Mouse (Mus musculus) stomach, embryonic 15.5 days (tissue): ENCODE measurements at regions not wholly inside any gene's neighbourhood (a gene's known extent, or its start where the extent isn't known, plus 50 kb on each side); places are given as distances from the start of the nearest gene placed in this dataset.
"Not testable (repeated sequence)": the region's sequence is repeated elsewhere in the genome, so short reads cannot be mapped to it uniquely, and the experiment has no call there.

ENCODE experiments used
- ATAC-seq: fragments of 200-750 bp; cut with Nextera tagmentation; 2 replicates; pipeline ENCODE4 v1.8.0; 2017; ENCODE audit warnings: low read depth, moderate number of reproducible peaks, moderate TSS enrichment; ENCODE audit not compliant: insufficient read depth, low FRiP score
- H3K27ac ChIP-seq: fragments of 300-500 bp; sonication (generic); 2 replicates; pipeline ENCODE4 v1.5.1; 2015; ENCODE audit warnings: mild to moderate bottlenecking, inconsistent platforms
- H3K27me3 ChIP-seq: fragments of 300-500 bp; sonication (generic); replicated peaks from 2 replicates; pipeline ENCODE4 v1.6.1; 2015; ENCODE audit warnings: inconsistent platforms
- H3K36me3 ChIP-seq: fragments of 300-500 bp; sonication (generic); 2 replicates; pipeline ENCODE4 v1.6.1; 2015; ENCODE audit warnings: inconsistent platforms
- H3K4me1 ChIP-seq: fragments of 300-500 bp; sonication (generic); 2 replicates; pipeline ENCODE4 v1.6.1; 2015; ENCODE audit warnings: inconsistent platforms
- H3K4me2 ChIP-seq: fragments of 300-500 bp; sonication (generic); 2 replicates; pipeline ENCODE4 v1.6.1; 2015; ENCODE audit warnings: mild to moderate bottlenecking, inconsistent platforms
- H3K4me3 ChIP-seq: fragments of 300-500 bp; sonication (generic); replicated peaks from 2 replicates; pipeline ENCODE4 v1.5.1; 2015; ENCODE audit warnings: inconsistent platforms
- H3K9ac ChIP-seq: fragments of 300-500 bp; sonication (generic); 2 replicates; pipeline ENCODE4 v1.6.1; 2015; ENCODE audit warnings: inconsistent platforms
- H3K9me3 ChIP-seq: fragments of 300-500 bp; sonication (generic); 2 replicates; pipeline ENCODE4 v1.6.1; 2016; ENCODE audit warnings: inconsistent platforms
- WGBS: fragments of 180-500 bp; shearing (Covaris S2); methylation state at CpG from one replicate; pipeline ENCODE4 v1.1.7; 2015; 5-methylcytosine and 5-hydroxymethylcytosine counted together

GRCm38 (mm10) chrX:50675356-50675755, 165.5 kb upstream of the Stk26 start:
- no peak overlapping the region for H3K4me2 ChIP-seq
- no peak overlapping the region for H3K4me3 ChIP-seq
- no peaks in the 10 kb centered on the region for H3K9me3 ChIP-seq
- no peak overlapping the region for H3K27ac ChIP-seq
- no peaks in the 10 kb centered on the region for H3K36me3 ChIP-seq
- H3K9ac ChIP-seq = no peak overlapping the region
- no peaks in the 10 kb centered on the region for H3K4me1 ChIP-seq
- 33% methylated on average over 6 of the region's 6 CpGs for whole genome bisulfite sequencing
- no peaks in the 10 kb centered on the region for H3K27me3 ChIP-seq
- no peak for ATAC-seq

DNA sequence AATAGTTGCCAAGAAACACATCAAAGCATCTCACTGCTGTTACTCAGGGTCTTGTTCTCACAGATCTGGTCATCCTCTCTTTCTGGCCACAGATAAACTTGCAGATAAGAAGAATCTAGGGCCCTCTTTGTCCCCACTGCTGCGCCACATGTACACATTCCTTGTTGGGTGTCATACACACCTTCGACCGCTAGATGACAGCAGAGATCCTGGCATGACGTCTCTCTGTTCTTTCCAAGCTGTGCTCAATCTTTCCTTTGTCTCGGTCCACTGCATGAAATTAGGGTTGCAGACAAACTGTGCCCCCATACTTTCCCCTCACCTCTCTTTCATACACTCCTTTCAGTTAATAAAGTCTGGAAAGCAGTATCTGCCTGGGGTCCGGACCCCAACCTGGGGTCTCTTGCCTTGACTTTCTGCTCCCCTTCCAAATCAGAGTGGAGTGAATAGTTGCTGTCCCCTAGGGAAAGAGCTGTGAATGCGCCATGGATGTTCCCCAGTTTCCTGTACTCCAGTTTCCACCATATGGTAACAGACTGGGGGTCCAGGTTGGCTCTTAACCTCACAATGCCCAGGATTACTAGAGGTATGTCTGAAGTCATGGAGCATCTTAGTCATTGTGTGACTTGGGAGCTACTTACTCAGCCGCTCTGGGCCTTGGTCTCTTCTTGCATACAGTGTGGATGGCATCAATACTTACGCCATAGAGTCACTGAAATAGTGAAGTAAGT, 182.8 kb upstream of the Stk26 start:
- Histone ChIP-seq H3K9me3 (no peaks in the 10 kb centered on the region), H3K9ac (no peak overlapping the region), H3K4me3 (no peak overlapping the region), H3K36me3 (no peaks in the 10 kb centered on the region), H3K27ac (no peak overlapping the region), H3K4me2 (no peak overlapping the region), H3K27me3 (no peaks in the 10 kb centered on the region), H3K4me1 (no peaks in the 10 kb centered on the region)
- ATAC-seq = 0 out of 2 replicates have a peak, but pooled peaks have one; percentile 27
- 37% methylated on average over 9 of the region's 9 CpGs for WGBS

- Histone ChIP-seq H3K9me3 (no peaks in the 10 kb centered on the region), H3K4me2 (no peak overlapping the region), H3K4me1 (no peaks in the 10 kb centered on the region), H3K27me3 (no peaks in the 10 kb centered on the region), H3K27ac (no peak overlapping the region), H3K36me3 (no peaks in the 10 kb centered on the region), H3K9ac (no peak overlapping the region), H3K4me3 (no peak overlapping the region)
- 69% methylated on average over 6 of the region's 6 CpGs for WGBS
- no peak for ATAC-seq
Measured at GRCm38 (mm10) chrX:50657180-50657834, 183.5 kb upstream of the Stk26 start.

GRCm38 (mm10) chrX:50655380-50655779, 185.5 kb upstream of the Stk26 start:
- WGBS = 90% methylated on average over 1 of the region's 1 CpGs
- not testable (repeated sequence) for H3K4me1 ChIP-seq, H3K27me3 ChIP-seq, H3K9me3 ChIP-seq, H3K4me2 ChIP-seq, H3K36me3 ChIP-seq, H3K9ac ChIP-seq, H3K27ac ChIP-seq, H3K4me3 ChIP-seq, ATAC-seq

DNA sequence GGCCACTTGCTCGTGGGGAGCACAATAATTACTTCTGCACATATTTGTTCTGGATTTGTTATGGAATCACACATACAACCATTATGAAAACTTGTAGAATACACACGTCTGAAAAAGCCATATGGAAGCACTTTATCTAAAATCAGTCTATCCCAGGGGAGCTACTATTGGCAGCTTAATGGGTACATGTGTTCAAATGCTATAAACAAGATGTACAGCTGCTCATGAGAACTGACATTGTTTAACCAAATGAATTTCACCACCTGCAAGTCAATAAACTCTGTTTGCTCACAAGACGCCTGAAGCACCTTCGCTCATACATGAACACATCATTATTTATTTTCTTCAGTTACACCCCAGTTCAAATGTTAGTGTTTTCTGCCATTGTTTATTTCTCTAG, 199.5 kb upstream of the Stk26 start:
- no peaks in the 10 kb centered on the region for H3K36me3 ChIP-seq

DNA sequence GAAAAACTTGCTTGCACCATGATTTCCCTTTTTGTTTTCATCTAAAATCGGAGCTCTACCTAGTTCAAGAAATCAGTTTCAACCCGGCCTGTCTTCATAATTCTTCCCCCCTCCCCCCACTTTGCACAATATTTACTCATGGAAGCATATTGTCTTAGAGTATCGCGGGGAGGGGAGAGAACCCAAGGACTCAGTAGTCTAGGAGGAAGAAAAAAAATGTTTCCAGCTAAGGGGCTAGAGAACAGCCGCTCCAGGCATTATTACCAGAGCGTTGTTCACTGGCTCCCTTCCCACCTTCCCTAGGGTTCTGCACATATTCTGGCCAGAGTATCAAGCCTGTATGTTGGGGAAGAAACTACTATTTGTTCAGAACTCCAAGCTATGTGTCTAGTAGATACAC, 205.2 kb upstream of the Stk26 start:
- peak overlapping the region; percentile 54 for H3K4me3 ChIP-seq
- 21% methylated on average over 6 of the region's 6 CpGs for whole genome bisulfite sequencing
- no peaks in the 10 kb centered on the region for H3K4me1 ChIP-seq
- H3K27ac ChIP-seq = peak overlapping the region; percentile 71; the same call in 1 of the 2 replicates
- H3K27me3 ChIP-seq = no peaks in the 10 kb centered on the region
- peak; percentile 33; the same call in 1 of the 2 replicates for ATAC-seq
- H3K4me2 ChIP-seq = peak overlapping the region; percentile 47
- H3K9me3 ChIP-seq = no peaks in the 10 kb centered on the region
- H3K36me3 ChIP-seq = no peaks in the 10 kb centered on the region
- no peak overlapping the region for H3K9ac ChIP-seq

More for the DNA sequence above, 199.5 kb upstream of the Stk26 start:
- ATAC-seq = no peak
- Histone ChIP-seq H3K9me3 (no peaks in the 10 kb centered on the region), H3K27me3 (no peaks in the 10 kb centered on the region), H3K9ac (no peak overlapping the region), H3K4me1 (no peaks in the 10 kb centered on the region), H3K4me2 (no peak overlapping the region), H3K27ac (no peak overlapping the region), H3K4me3 (no peak overlapping the region)
- WGBS = 36% methylated on average over 4 of the region's 4 CpGs

GRCm38 (mm10) chrX:50634842-50635615, 205.8 kb upstream of the Stk26 start:
- Histone ChIP-seq H3K27me3 (no peaks in the 10 kb centered on the region), H3K4me1 (no peaks in the 10 kb centered on the region), H3K36me3 (no peaks in the 10 kb centered on the region), H3K9me3 (no peaks in the 10 kb centered on the region), H3K4me2 (peak overlapping the region; percentile 47), H3K4me3 (peak overlapping the region; percentile 54), H3K27ac (peak overlapping the region; percentile 71), H3K9ac (peak overlapping the region; percentile 23; the same call in 1 of the 2 replicates)
- ATAC-seq = peak; percentile 96
- WGBS = 20% methylated on average over 30 of the region's 30 CpGs

GRCm38 (mm10) chrX:50632536-50632935, 204.2 kb upstream of the Olfr1324 start:
- Histone ChIP-seq H3K4me1 (no peaks in the 10 kb centered on the region), H3K9me3 (no peaks in the 10 kb centered on the region), H3K4me3 (no peak overlapping the region), H3K27me3 (no peaks in the 10 kb centered on the region), H3K36me3 (no peaks in the 10 kb centered on the region), H3K9ac (no peak overlapping the region), H3K4me2 (no peak overlapping the region), H3K27ac (no peak overlapping the region)
- ATAC-seq = no peak
- WGBS = 44% methylated on average over 6 of the region's 6 CpGs

- 72% methylated on average over 6 of the region's 6 CpGs for WGBS
- no peak for ATAC-seq
- Histone ChIP-seq H3K4me1 (no peaks in the 10 kb centered on the region), H3K27ac (no peak overlapping the region), H3K9me3 (no peaks in the 10 kb centered on the region), H3K9ac (no peak overlapping the region), H3K4me3 (no peak overlapping the region), H3K27me3 (no peaks in the 10 kb centered on the region), H3K36me3 (no peaks in the 10 kb centered on the region), H3K4me2 (no peak overlapping the region)
Measured at GRCm38 (mm10) chrX:50625336-50625735, 197.0 kb upstream of the Olfr1324 start.

- 65% methylated on average over 19 of the region's 19 CpGs for WGBS
- Histone ChIP-seq H3K4me1 (no peaks in the 10 kb centered on the region), H3K27me3 (no peaks in the 10 kb centered on the region), H3K27ac (no peak overlapping the region), H3K36me3 (no peaks in the 10 kb centered on the region), H3K9ac (no peak overlapping the region), H3K4me3 (no peak overlapping the region; the same call in 1 of the 2 replicates), H3K4me2 (no peak overlapping the region), H3K9me3 (no peaks in the 10 kb centered on the region)
- no peak for ATAC-seq
Measured at GRCm38 (mm10) chrX:50622984-50623455, 194.7 kb upstream of the Olfr1324 start.

GRCm38 (mm10) chrX:50620909-50621308, 192.6 kb upstream of the Olfr1324 start:
- no peaks in the 10 kb centered on the region for H3K4me1 ChIP-seq
- no peak for ATAC-seq
- no peak overlapping the region for H3K4me2 ChIP-seq
- WGBS = 76% methylated on average over 8 of the region's 8 CpGs
- no peaks in the 10 kb centered on the region for H3K27me3 ChIP-seq
- no peak overlapping the region for H3K9ac ChIP-seq
- H3K4me3 ChIP-seq = no peak overlapping the region
- H3K9me3 ChIP-seq = no peaks in the 10 kb centered on the region
- H3K27ac ChIP-seq = no peak overlapping the region
- H3K36me3 ChIP-seq = no peaks in the 10 kb centered on the region

DNA sequence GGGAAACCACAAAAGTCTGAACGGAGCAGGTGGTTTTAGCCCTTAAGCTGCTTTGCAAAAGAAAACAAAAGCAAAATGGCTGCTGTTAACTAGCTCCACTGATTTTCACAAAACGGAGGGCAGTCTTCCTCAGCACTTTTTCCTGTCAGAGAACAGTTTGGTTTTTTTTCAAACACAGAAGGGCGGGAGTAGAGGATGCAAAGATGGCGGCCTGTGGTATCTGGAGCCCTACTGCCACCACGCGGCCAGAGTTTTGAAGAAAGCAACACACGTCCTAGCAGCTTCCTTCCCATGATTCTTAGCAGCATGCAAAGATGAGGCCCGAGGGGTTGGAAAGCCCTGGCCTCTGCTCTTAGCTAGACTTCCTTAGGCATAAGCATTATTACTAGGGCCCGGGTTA, 191.6 kb upstream of the Olfr1324 start:
- 65% methylated on average over 9 of the region's 9 CpGs for WGBS
- Histone ChIP-seq H3K9me3 (no peaks in the 10 kb centered on the region), H3K27ac (no peak overlapping the region), H3K4me1 (no peaks in the 10 kb centered on the region), H3K36me3 (no peaks in the 10 kb centered on the region), H3K4me3 (no peak overlapping the region), H3K4me2 (no peak overlapping the region), H3K27me3 (no peaks in the 10 kb centered on the region), H3K9ac (no peak overlapping the region)
- ATAC-seq = peak; percentile 56; the same call in 1 of the 2 replicates
